Mouse (Mus musculus) mature B cell (primary cell): Measurements from ENCODE around the gene Recql5.

Source experiments
- in situ Hi-C: fragments of 300-500 bp; cut with MboI; formaldehyde crosslinking; loops from 2 replicates; pipeline ENCODE4 v1.14.3; 2019

Recql5 gene

GRCm38 (mm10) chr11:115939690-115940329, 6.5 kb upstream of the Recql5 start:
- in situ Hi-C loops: no loop called here

- in situ Hi-C loops: loop anchor here (5.0 kb wide), 1 partner anchor 74 kb away; no protein-coding TSS in a partner anchor
Observed at GRCm38 (mm10) chr11:115933747-115934110, 452 bp upstream of the Recql5 start.

GRCm38 (mm10) chr11:115931235-115931634, 2.0 kb downstream of the Recql5 start:
- in situ Hi-C loops: loop anchor here (5.0 kb wide), 1 partner anchor 76 kb away; no protein-coding TSS in a partner anchor

- in situ Hi-C loops: loop anchor here (5.0 kb wide), 1 partner anchor 77 kb away; no protein-coding TSS in a partner anchor
Observed at GRCm38 (mm10) chr11:115929818-115930217, 3.5 kb downstream of the Recql5 start.

DNA sequence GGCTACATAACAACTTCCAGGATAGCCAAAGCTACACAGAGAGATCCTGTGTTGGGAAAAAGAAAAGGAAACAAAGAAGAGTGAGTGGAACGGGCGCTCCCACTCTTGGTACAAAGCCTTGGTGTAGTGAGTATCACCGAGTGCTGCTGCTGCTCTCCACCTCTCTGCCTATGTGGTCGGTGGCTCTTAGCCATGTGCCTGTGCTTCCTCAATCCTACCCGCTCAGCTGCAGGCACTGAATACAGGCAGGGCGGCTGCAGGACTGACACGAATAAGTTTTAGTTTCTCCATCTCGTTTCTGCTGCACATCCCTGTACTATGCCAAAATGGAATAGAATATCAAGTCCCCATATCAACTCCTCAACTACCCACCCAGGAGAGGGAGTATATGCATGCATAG, 4.2 kb downstream of the Recql5 start:
- in situ Hi-C loops: no loop called here

DNA sequence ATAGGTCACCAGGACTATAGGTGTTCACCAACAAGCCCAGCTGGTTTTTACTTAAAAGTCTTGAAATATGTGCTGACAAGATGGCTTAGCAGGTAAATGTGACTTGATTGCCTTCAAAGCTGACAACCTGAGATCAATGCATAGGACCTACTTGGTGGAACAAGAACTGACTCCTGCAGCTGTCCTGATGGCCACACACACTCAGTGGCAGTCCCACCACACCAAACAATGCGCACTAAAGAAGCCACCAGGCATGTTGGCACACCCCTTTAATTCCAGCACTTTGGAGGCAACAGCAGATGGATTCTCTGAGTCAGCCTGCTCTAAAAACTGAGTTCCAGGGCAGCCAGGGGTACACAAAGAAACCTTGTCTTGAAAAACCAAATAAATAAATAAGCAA, 11.3 kb downstream of the Recql5 start:
- in situ Hi-C loops: no loop called here

DNA sequence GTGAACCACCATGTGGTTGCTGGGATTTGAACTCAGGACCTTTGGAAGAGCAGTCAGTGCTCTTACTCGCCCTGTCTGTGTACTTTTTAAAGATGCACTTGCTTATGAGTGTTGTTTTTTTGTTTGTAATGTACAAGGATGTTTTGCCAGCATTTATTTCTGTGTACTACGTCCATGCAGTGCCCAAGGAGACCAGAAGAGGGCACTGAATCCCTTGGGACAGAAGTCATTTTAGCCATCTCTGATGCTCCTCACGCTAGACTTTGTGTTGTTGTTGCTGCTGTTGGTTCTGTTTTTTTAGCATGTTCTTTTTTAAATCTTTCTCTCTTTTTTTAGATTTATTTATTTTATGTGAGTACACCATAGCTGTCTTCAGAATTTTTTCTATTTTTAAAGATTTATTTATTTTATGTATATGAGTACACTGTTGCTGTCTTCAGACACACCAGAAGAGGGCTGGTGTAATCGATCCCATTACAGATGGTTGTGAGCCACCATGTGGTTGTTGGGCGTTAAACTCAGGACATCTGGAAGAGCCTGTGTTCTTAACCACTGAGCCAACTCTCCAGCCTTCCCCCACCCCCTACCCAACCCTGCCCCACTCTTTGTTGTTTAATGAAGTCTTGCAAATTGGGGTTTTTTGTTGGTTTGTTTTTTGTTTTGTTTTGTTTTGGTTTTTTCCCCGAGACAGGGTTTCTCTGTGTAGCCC, 13.0 kb downstream of the Recql5 start:
- in situ Hi-C loops: no loop called here

- in situ Hi-C loops: no loop called here
Observed at GRCm38 (mm10) chr11:115919073-115919472, 14.2 kb downstream of the Recql5 start.

DNA sequence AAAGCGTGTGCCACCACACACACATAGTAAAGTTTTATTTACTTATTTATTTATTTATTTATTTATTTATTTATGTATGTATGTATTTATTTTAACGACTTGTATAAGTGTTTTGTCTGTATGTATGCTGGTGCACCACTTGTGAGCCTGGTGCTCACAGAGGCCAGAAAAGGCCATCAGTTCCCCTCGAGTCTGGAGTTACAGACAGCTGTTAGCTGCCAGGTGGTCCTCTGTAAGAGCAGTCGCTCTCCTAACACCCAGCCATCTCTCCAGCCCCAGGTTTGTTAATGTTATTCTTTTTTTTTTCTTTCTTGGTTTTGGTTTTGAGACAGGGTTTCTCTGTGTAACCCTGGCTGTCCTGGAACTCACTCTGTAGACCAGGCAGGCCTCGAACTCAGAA, 14.6 kb downstream of the Recql5 start:
- in situ Hi-C loops: no loop called here

DNA sequence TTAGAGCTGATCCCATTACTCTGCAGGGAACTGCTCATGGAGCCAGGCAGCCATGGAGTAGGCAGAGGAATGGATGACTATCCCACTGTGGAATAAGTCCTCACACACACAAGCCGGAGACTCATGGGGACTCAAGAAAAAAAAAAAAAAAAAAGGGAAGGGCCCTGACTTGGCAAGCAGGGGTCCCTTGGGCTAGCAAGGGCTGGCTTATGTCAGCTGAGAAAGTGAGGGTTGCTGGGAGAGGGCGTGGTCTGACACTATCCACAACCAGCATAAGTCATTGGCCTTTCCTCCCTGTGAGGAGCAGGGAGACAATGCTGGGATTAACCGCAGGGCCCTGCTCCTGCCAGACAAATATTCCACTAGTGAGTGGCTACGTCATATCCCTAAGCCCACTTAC, 16.7 kb downstream of the Recql5 start:
- in situ Hi-C loops: no loop called here

DNA sequence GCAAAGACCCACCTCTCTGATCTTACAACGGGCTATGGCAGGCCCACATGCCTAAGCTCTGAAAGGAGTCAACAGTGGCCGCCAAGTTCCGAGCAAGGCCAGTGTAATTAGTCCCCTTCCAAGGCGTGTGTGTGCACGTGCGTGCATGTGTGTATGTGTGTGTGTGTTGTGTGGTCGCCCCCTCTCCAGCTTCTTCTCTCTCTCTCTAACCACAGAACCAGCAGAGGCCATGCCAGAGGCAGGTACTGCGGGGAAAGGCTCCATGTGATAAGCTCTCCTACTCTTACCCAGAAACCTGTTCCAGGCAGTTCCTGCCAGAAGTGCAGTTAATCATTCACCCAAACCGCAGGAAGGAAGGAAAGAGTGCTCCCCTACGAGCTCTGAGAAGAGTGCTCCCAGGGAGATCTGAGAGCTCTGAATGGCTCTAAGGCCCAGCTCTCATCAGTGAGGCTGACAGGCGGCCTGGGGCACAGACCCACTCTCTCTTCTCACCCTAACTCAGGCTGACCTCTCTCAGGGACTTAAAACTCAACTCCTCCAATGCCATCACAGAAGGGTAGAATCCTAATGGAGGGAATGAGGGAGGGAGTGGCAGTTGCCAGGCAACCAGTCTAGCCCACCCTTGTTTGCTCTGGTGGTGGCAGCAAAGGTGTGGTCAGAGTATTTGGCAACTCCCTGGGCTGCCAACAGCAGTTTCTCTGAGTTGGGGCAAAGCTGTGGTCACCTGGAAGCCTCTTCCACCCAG, 21.5 kb downstream of the Recql5 start, which contains the start of gene Smim6:
Smim6 (plus strand) TSS at position 386 of the 745 bp plus-strand sequence.
- in situ Hi-C loops: no loop called here

DNA sequence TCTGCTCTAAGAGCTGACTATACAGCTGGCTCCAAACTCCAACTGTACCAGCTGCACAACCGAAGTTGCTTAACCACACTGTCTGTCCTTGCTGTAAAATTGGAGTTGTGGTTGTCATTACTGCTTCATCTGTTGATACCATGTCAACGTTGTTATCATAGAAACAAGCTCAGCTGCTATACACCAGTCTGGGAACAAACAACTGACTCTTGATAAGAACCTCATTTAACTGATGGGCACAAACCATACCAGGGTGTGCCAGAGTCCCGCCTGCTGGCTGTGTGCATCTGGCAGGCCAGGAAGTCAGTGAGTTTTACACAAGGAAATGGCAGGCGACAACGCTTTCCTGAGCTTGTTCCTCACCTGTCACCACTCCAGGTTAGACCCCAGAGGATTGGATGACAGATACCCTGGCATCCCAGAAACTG, 22.1 kb downstream of the Recql5 start:
- in situ Hi-C loops: no loop called here

DNA sequence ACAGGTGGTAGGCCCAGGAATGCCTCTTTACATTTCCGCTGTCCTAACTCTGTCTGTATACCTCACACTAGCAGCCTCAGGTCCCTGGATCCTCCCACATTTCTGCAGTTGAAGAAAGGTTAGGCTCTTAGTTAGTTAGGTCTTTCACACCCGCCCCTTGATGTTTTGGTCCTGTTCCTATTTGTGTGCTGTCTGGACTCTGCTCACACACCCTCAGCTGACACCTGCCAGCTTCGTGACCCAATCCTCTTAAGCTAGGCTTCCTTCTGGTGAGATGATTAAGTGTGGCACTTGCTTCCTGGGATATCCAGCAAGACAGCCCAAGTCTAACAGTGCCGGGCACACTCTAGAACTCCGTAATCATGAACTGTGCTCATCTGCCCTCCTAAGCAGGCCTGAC, 26.8 kb downstream of the Recql5 start:
- in situ Hi-C loops: no loop called here

- in situ Hi-C loops: no loop called here
Observed at GRCm38 (mm10) chr11:115906116-115906515, 27.2 kb downstream of the Recql5 start.

GRCm38 (mm10) chr11:115904956-115905790, 28.1 kb downstream of the Recql5 start:
- in situ Hi-C loops: no loop called here

DNA sequence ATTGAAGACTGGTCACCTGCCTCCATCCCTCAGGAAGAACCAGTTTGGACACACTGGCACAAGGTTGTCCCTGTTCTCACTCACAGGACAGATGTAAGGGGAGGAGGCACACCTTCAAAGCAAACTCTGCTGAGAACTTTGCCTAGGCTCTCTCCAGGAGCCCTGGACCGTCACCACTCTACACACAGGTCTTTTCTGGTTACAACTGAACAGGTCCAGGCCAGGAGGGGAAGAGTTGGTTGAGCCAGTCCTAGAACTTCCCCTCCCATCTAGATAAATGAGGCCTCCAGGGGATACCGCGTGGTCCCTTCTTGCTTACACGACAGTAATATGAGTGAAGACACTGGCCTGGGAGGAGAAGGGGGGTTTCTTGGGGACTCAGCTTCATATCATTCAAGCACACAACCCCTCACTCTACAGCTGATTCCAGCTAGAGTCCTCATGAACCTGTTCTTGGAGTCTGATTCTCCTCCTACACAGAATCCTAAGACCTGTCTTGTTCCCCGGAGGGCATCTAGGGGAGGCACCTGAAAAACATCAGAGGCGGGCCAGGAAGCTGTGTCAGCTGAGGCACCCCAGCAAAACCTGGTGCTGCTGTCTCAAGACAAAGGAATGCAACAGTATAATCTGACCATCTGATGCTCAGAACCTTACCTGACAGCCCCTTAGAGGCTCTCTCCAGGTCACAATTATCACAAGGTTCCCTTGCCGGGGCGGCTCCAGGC, 28.9 kb downstream of the Recql5 start:
- in situ Hi-C loops: no loop called here

- in situ Hi-C loops: no loop called here
Observed at GRCm38 (mm10) chr11:115903384-115904230, 29.7 kb downstream of the Recql5 start.

- in situ Hi-C loops: no loop called here
Observed at GRCm38 (mm10) chr11:115902831-115903230, 30.4 kb downstream of the Recql5 start.

GRCm38 (mm10) chr11:115902177-115902576, 31.1 kb downstream of the Recql5 start:
- in situ Hi-C loops: no loop called here
